Mouse (Mus musculus) MEL (cell line): ENCODE data around the gene Enox1. TPM values are rescaled to one million over a fixed set of nuclear protein-coding genes. Genes with fewer than 3 reads are reported as not detected.

Experiments used
- DNase-seq: peaks from one replicate; pipeline ENCODE4 v3.0.0; 2011; ENCODE audit warnings: low read depth, low spot score
- H3K27ac ChIP-seq: 2 replicates; pipeline ENCODE4 v1.5.1; 2012; ENCODE audit warnings: low read depth, mild to moderate bottlenecking, control low read depth, low read length, moderate library complexity; ENCODE audit not compliant: control insufficient read depth
- H3K27me3 ChIP-seq, 2 experiments: fragments of 150-350 bp in 1 of 2; sonication (generic) in 1 of 2; 2 replicates each; pipeline ENCODE4 v1.6.1; 2012; ENCODE audit warnings: low read length in 2 of 2, mild to moderate bottlenecking in 2 of 2, improper control_type of control experiment in 1 of 2, moderate library complexity in 1 of 2; ENCODE audit not compliant: insufficient read depth in 2 of 2, control insufficient read depth in 1 of 2
- H3K36me3 ChIP-seq, 2 experiments: 2 replicates each; pipeline ENCODE4 v1.6.1; 2012 to 2014; ENCODE audit warnings: low read length in 2 of 2, improper control_type of control experiment in 1 of 2, inconsistent platforms in 1 of 2, mild to moderate bottlenecking in 1 of 2; ENCODE audit not compliant: insufficient read depth in 2 of 2, control insufficient read depth in 1 of 2
- H3K4me1 ChIP-seq, 2 experiments: fragments of 150-350 bp in 1 of 2; sonication (generic) in 1 of 2; 2 replicates each; pipeline ENCODE4 v1.6.1; 2012; ENCODE audit warnings: low read length in 2 of 2, improper control_type of control experiment in 1 of 2, mild to moderate bottlenecking in 1 of 2; ENCODE audit not compliant: insufficient read depth in 2 of 2, control insufficient read depth in 1 of 2
- H3K4me3 ChIP-seq, 2 experiments: fragments of 150-350 bp in 1 of 2; sonication (generic) in 1 of 2; 2 replicates each; pipeline ENCODE4 v1.5.1; 2012; ENCODE audit warnings: low read depth in 2 of 2, low read length in 2 of 2, mild to moderate bottlenecking in 2 of 2, moderate library complexity in 2 of 2, control low read depth in 1 of 2, improper control_type of control experiment in 1 of 2; ENCODE audit not compliant: control insufficient read depth in 1 of 2, insufficient read depth in 1 of 2
- H3K79me2 ChIP-seq: 2 replicates; pipeline ENCODE4 v1.6.1; 2012; ENCODE audit warnings: mild to moderate bottlenecking, low read length, moderate library complexity; ENCODE audit not compliant: control insufficient read depth, poor library complexity, insufficient read depth
- H3K9ac ChIP-seq: 2 replicates; pipeline ENCODE4 v1.6.1; 2012; ENCODE audit warnings: low read depth, mild to moderate bottlenecking, control low read depth, low read length, moderate library complexity; ENCODE audit not compliant: control insufficient read depth, poor library complexity, severe bottlenecking
- H3K9me3 ChIP-seq: fragments of 150-350 bp; sonication (generic); replicated peaks from 2 replicates; pipeline ENCODE4 v1.6.1; 2012; ENCODE audit warnings: mild to moderate bottlenecking, low read length, improper control_type of control experiment, moderate library complexity; ENCODE audit not compliant: insufficient read depth
- CHD1 ChIP-seq: IDR thresholded peaks from 2 replicates; pipeline ENCODE4 v1.6.1; 2012; ENCODE audit warnings: low read depth, mild to moderate bottlenecking, inconsistent platforms, low read length, improper control_type of control experiment
- CTCF ChIP-seq, 3 experiments: IDR thresholded peaks in 2 of 3; conservative IDR thresholded peaks in 1 of 3; 2 replicates each; pipeline ENCODE4 v1.5.1; 2011 to 2012; ENCODE audit warnings: low read length in 3 of 3, low read depth in 2 of 3, mild to moderate bottlenecking in 2 of 3, improper control_type of control experiment in 1 of 3, inconsistent platforms in 1 of 3, mixed read lengths in 1 of 3, moderate library complexity in 1 of 3; ENCODE audit not compliant: control insufficient read depth in 1 of 3, insufficient read depth in 1 of 3, poor library complexity in 1 of 3, severe bottlenecking in 1 of 3
- GABPA ChIP-seq: IDR thresholded peaks from 2 replicates; pipeline ENCODE4 v1.6.1; 2012; ENCODE audit warnings: low read depth, mild to moderate bottlenecking, inconsistent platforms, low read length, improper control_type of control experiment, moderate library complexity
- JUND ChIP-seq: IDR thresholded peaks from 2 replicates; pipeline ENCODE4 v1.6.1; 2011; ENCODE audit warnings: low read depth, mild to moderate bottlenecking, improper control_type of control experiment, low read length
- KAT2A ChIP-seq: conservative IDR thresholded peaks from 2 replicates; pipeline ENCODE4 v1.6.1; 2012; ENCODE audit warnings: low read depth, low read length, improper control_type of control experiment, inconsistent platforms
- MAFK ChIP-seq: IDR thresholded peaks from 2 replicates; pipeline ENCODE4 v1.6.1; 2011; ENCODE audit warnings: low read depth, mild to moderate bottlenecking, low read length, improper control_type of control experiment, borderline replicate concordance
- MEF2A ChIP-seq: IDR thresholded peaks from 2 replicates; pipeline ENCODE4 v1.6.1; 2014; ENCODE audit warnings: low read depth, mild to moderate bottlenecking, inconsistent platforms, low read length, improper control_type of control experiment; ENCODE audit not compliant: poor library complexity, insufficient replicate concordance, severe bottlenecking; ENCODE audit errors: extremely low read depth
- MYB ChIP-seq: IDR thresholded peaks from 2 replicates; pipeline ENCODE4 v1.6.1; 2011; ENCODE audit warnings: mild to moderate bottlenecking, low read depth, low read length, improper control_type of control experiment
- MYC ChIP-seq: IDR thresholded peaks from 2 replicates; pipeline ENCODE4 v1.6.1; 2011; ENCODE audit warnings: low read depth, mild to moderate bottlenecking, low read length, improper control_type of control experiment, moderate library complexity
- NRF1 ChIP-seq: IDR thresholded peaks from 2 replicates; pipeline ENCODE4 v1.6.1; 2014; ENCODE audit warnings: low read depth, mild to moderate bottlenecking, inconsistent platforms, low read length, improper control_type of control experiment, moderate library complexity; ENCODE audit not compliant: poor library complexity, insufficient read depth, severe bottlenecking
- POLR2A ChIP-seq, 2 experiments: IDR thresholded peaks; 2 replicates each; pipeline ENCODE4 v1.6.1; 2011 to 2012; ENCODE audit warnings: low read length in 2 of 2, mild to moderate bottlenecking in 2 of 2, control low read depth in 1 of 2, improper control_type of control experiment in 1 of 2, low read depth in 1 of 2, moderate library complexity in 1 of 2; ENCODE audit not compliant: control insufficient read depth in 1 of 2, insufficient read depth in 1 of 2, poor library complexity in 1 of 2
- POLR2AphosphoS2 ChIP-seq: IDR thresholded peaks from 2 replicates; pipeline ENCODE4 v1.6.1; 2011; ENCODE audit warnings: low read length, improper control_type of control experiment
- POLR2AphosphoS5 ChIP-seq: IDR thresholded peaks from 2 replicates; pipeline ENCODE4 v1.6.1; 2012; ENCODE audit warnings: low read depth, borderline replicate concordance, mild to moderate bottlenecking, inconsistent platforms, low read length, moderate library complexity, mixed read lengths
- RAD21 ChIP-seq: IDR thresholded peaks from 2 replicates; pipeline ENCODE4 v1.6.1; 2011; ENCODE audit warnings: mild to moderate bottlenecking, low read depth, low read length, improper control_type of control experiment
- RCOR1 ChIP-seq: IDR thresholded peaks from 2 replicates; pipeline ENCODE4 v1.6.1; 2012; ENCODE audit warnings: low read depth, mild to moderate bottlenecking, inconsistent platforms, low read length, improper control_type of control experiment
- SIN3A ChIP-seq: IDR thresholded peaks from 2 replicates; pipeline ENCODE4 v1.6.1; 2012; ENCODE audit warnings: low read length, improper control_type of control experiment, inconsistent platforms
- TBP ChIP-seq: IDR thresholded peaks from 2 replicates; pipeline ENCODE4 v1.8.0; 2011; ENCODE audit warnings: low read depth, low read length, improper control_type of control experiment
- TCF12 ChIP-seq: IDR thresholded peaks from 2 replicates; pipeline ENCODE4 v1.6.1; 2014; ENCODE audit warnings: low read depth, mild to moderate bottlenecking, inconsistent platforms, low read length, improper control_type of control experiment, moderate library complexity
- UBTF ChIP-seq: IDR thresholded peaks from 2 replicates; pipeline ENCODE4 v1.6.1; 2012; ENCODE audit warnings: low read depth, mild to moderate bottlenecking, inconsistent platforms, low read length, improper control_type of control experiment, moderate library complexity, borderline replicate concordance; ENCODE audit not compliant: insufficient read depth
- USF2 ChIP-seq, 2 experiments: IDR thresholded peaks; 2 replicates each; pipeline ENCODE4 v1.6.1; 2011 to 2012; ENCODE audit warnings: improper control_type of control experiment in 2 of 2, low read length in 2 of 2, borderline replicate concordance in 1 of 2, inconsistent platforms in 1 of 2, low read depth in 1 of 2, mild to moderate bottlenecking in 1 of 2; ENCODE audit not compliant: insufficient read depth in 1 of 2
- ZC3H11A ChIP-seq: IDR thresholded peaks from 2 replicates; pipeline ENCODE4 v1.6.1; 2012; ENCODE audit warnings: low read depth, mild to moderate bottlenecking, inconsistent platforms, low read length, improper control_type of control experiment
- ZMIZ1 ChIP-seq: IDR thresholded peaks from 2 replicates; pipeline ENCODE4 v1.6.1; 2012; ENCODE audit warnings: low read depth, mild to moderate bottlenecking, inconsistent platforms, low read length, improper control_type of control experiment, moderate library complexity
- polyA plus RNA-seq, 2 experiments: library from polyadenylated mRNA; stranded (reverse) in 1 of 2; unstranded in 1 of 2; fragments of >175 nt in 1 of 2; fragments of >200 nt in 1 of 2; gene quantifications; 2 replicates each; pipeline versions ENCODE4 v1.2.1 to v1.2.4; 2012; ENCODE audit warnings: low replicate concordance in 2 of 2, low read depth in 1 of 2; ENCODE audit not compliant: insufficient read length in 2 of 2, insufficient read depth in 1 of 2, missing spikeins in 1 of 2
- total RNA-seq: library from RNA; depleted of rRNA; stranded (reverse); fragments of 300-350 nt; gene quantifications from 2 replicates; pipeline ENCODE4 v1.2.3, GENCODE M21; 2012

Gene Enox1
- total and polyA plus RNA-seq, 3 experiments: not detected

- Histone ChIP-seq H3K27ac (no peak overlapping the region), H3K9me3 (no peaks in the 10 kb centered on the region), H3K27me3 (no peaks in the 10 kb centered on the region), H3K36me3 (no peaks in the 10 kb centered on the region), H3K4me3 (no peak overlapping the region), H3K79me2 (no peaks in the 10 kb centered on the region)
- no peak for DNase-seq
- no peak for TF ChIP-seq TBP
- no peak for TF ChIP-seq SIN3A
- no peak for TF ChIP-seq MAFK
- no peak for TF ChIP-seq NRF1
- TF ChIP-seq, all 39 proteins: peak for 0
- no peaks in the 10 kb centered on the region for H3K4me1 ChIP-seq
- no peak overlapping the region for H3K9ac ChIP-seq
These were observed 40.9 kb downstream of the Enox1 start for GRCm38 (mm10) chr14:77197414-77197915.

DNA sequence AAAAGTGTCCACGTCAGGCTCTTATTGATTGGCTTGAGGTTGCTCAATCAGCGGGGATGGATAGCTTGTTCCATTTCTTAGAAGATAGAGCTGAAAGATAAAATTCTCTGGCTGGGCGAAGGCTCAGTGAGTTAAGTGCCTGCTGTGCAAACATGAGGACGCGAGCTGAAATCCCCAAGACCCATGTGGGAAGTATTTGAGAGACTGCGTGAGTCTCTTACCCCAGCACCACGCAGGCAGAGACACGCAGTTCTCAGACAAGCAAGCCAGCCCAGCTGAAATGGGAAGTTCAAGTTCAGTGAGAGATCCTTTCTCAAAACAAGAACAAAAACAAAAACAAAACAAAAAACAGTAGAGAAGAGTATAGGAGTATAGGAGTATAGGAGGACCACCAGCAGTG, 54.3 kb downstream of the Enox1 start:
- DNase-seq: no peak
- Histone ChIP-seq H3K4me1 (no peaks in the 10 kb centered on the region), H3K36me3 (no peaks in the 10 kb centered on the region), H3K79me2 (no peaks in the 10 kb centered on the region), H3K9me3 (no peaks in the 10 kb centered on the region), H3K27ac (no peak overlapping the region), H3K27me3 (no peaks in the 10 kb centered on the region), H3K9ac (no peak overlapping the region), H3K4me3 (no peak overlapping the region)
- TF ChIP-seq POLR2A (IDR thresholded peaks at IDR 0.05; ENCODE audit: control insufficient read depth in 1 of 2, insufficient read depth in 1 of 2, low read depth in 1 of 2, low read length in 2 of 2, poor library complexity in 1 of 2): no peak
- no peak for TF ChIP-seq USF2 (IDR thresholded peaks at IDR 0.05; ENCODE audit: borderline replicate concordance in 1 of 2, insufficient read depth in 1 of 2, low read depth in 1 of 2, low read length in 2 of 2)
- no peak for TF ChIP-seq POLR2AphosphoS5
- no peak for TF ChIP-seq KAT2A
- no peak for TF ChIP-seq CTCF (IDR thresholded peaks at IDR 0.05 in 2 of 3, conservative IDR thresholded peaks at IDR 0.05 in 1 of 3; ENCODE audit: control insufficient read depth in 1 of 3, insufficient read depth in 1 of 3, low read depth in 2 of 3, low read length in 3 of 3, poor library complexity in 1 of 3, severe bottlenecking in 1 of 3)
- no peak for TF ChIP-seq POLR2AphosphoS2
- TF ChIP-seq SIN3A: no peak

DNA sequence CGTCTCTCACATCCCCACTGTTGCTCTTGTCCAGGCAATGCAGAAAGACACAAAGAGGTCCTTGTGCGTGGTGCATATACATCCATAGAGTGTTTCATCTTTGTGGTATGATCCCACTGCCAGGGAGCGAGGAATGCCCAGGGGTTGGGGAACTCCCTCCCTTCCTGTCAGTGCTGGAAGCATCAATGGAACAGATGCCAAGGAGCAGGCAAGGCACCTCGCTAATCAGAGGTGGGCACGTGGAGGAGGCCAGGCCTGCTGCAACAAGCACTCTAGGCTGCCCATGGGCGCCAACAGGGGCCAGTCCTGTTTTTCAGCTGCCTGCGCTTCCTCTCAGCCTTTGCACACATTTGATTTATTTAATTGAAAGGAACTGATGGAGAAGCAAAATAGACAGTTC, 56.6 kb downstream of the Enox1 start:
- TF ChIP-seq MYC (no peak), MAFK (no peak), ZMIZ1 (no peak), MYB (no peak), JUND (no peak), UBTF (no peak), CHD1 (no peak), TBP (no peak), RCOR1 (no peak), POLR2A (IDR thresholded peaks at IDR 0.05; ENCODE audit: control insufficient read depth in 1 of 2, insufficient read depth in 1 of 2, low read depth in 1 of 2, low read length in 2 of 2, poor library complexity in 1 of 2) (no peak), ZC3H11A (no peak), SIN3A (no peak), GABPA (no peak), USF2 (IDR thresholded peaks at IDR 0.05; ENCODE audit: borderline replicate concordance in 1 of 2, insufficient read depth in 1 of 2, low read depth in 1 of 2, low read length in 2 of 2) (no peak), RAD21 (no peak), TCF12 (no peak), MEF2A (no peak)
- Histone ChIP-seq H3K79me2 (no peaks in the 10 kb centered on the region), H3K9me3 (no peaks in the 10 kb centered on the region), H3K9ac (no peak overlapping the region), H3K36me3 (no peaks in the 10 kb centered on the region), H3K4me3 (no peak overlapping the region), H3K27ac (no peak overlapping the region), H3K27me3 (no peaks in the 10 kb centered on the region), H3K4me1 (no peaks in the 10 kb centered on the region)
- no peak for DNase-seq
